Comparison of ENCODE assay signal across 8 mouse cellular contexts in genomic region chr11:3201326-3202230, GRCm38 (mm10). TPM values are rescaled to one million over a fixed set of nuclear protein-coding genes. Genes with fewer than 3 reads are reported as not detected.
DNase-seq lines count a peak whose midpoint lies in the region; ATAC-seq and TF ChIP-seq lines count a peak whose summit lies in the region.

No protein-coding gene starts in this region.

- DNase-seq in gastrocnemius, postnatal 10 days = peak; percentile 10
- DNase-seq in gastrocnemius, postnatal 36 days = no peak
- no peak for DNase-seq in ES-E14 (ENCODE audit: low read depth, low spot score)
- peak; percentile 50 for DNase-seq in embryonic facial prominence, embryonic 11.5 days (ENCODE audit: low spot score)
- peak; percentile 61 for DNase-seq in lung, embryonic 14.5 days
- no peak for DNase-seq in left cerebral cortex, postnatal 25 days (ENCODE audit: low spot score in 2 of 2)

- TF ChIP-seq POLR2A in small intestine, adult 2 months (IDR thresholded peaks at IDR 0.05; ENCODE audit: low read depth, low read length) = no peak

- peak overlapping the region; percentile 90 for H3K9ac ChIP-seq in ES-E14 (ENCODE audit: insufficient read depth, low read depth, low read length, poor library complexity, severe bottlenecking)
- 0 out of 2 replicates have a peak overlapping the region, but pooled peaks have one; percentile 0 for H3K9ac ChIP-seq in embryonic facial prominence, embryonic 11.5 days (replicated peaks; ENCODE audit: low read length)
- 0 out of 2 replicates have a peak overlapping the region, but pooled peaks have one; percentile 0 for H3K9ac ChIP-seq in hindbrain, embryonic 13.5 days
- peak overlapping the region; percentile 47 for H3K9ac ChIP-seq in lung, embryonic 14.5 days

- ATAC-seq in embryonic facial prominence, embryonic 11.5 days (replicated peaks; ENCODE audit: insufficient number of reproducible peaks, low FRiP score, low TSS enrichment, low read depth) = no peak
- ATAC-seq in hindbrain, embryonic 13.5 days (ENCODE audit: low FRiP score) = no peak
- ATAC-seq in lung, embryonic 14.5 days (ENCODE audit: insufficient read depth) = no peak

- no peaks in the 10 kb centered on the region for H3K9me3 ChIP-seq in ES-E14 (ENCODE audit: control insufficient read depth, insufficient read depth, low read depth, low read length)
- no peaks in the 10 kb centered on the region for H3K9me3 ChIP-seq in embryonic facial prominence, embryonic 11.5 days (replicated peaks; ENCODE audit: control insufficient read depth, low read length)
- no peaks in the 10 kb centered on the region for H3K9me3 ChIP-seq in hindbrain, embryonic 13.5 days
- H3K9me3 ChIP-seq in lung, embryonic 14.5 days (ENCODE audit: low read depth, low read length) = no peaks in the 10 kb centered on the region

- intact Hi-C loops in gastrocnemius, postnatal 36 days (cut with DNase I) = no loop called here
- intact Hi-C loops in left cerebral cortex, postnatal 25 days (cut with DNase I) = no loop called here

- 9% methylated on average over 16 of the region's 16 CpGs for WGBS in embryonic facial prominence, embryonic 11.5 days
- 7% methylated on average over 16 of the region's 16 CpGs for WGBS in hindbrain, embryonic 13.5 days
- WGBS in lung, embryonic 14.5 days = 4% methylated on average over 16 of the region's 16 CpGs
- WGBS in small intestine, adult 2 months = 4% methylated on average over 16 of the region's 16 CpGs

- H3K27me3 ChIP-seq in embryonic facial prominence, embryonic 11.5 days (ENCODE audit: control insufficient read depth, insufficient read depth, low read length) = no peaks in the 10 kb centered on the region
- H3K27me3 ChIP-seq in hindbrain, embryonic 13.5 days = no peaks in the 10 kb centered on the region
- H3K27me3 ChIP-seq in lung, embryonic 14.5 days (ENCODE audit: insufficient read depth, low read length) = no peaks in the 10 kb centered on the region
- no peaks in the 10 kb centered on the region for H3K27me3 ChIP-seq in small intestine, adult 2 months (ENCODE audit: control insufficient read depth, insufficient read depth, low read length)

- peak overlapping the region; percentile 86; the same call in 1 of the 2 replicates for H3K27ac ChIP-seq in ES-E14 (ENCODE audit: insufficient read depth, low read depth, low read length, poor library complexity, severe bottlenecking)
- no peak overlapping the region for H3K27ac ChIP-seq in embryonic facial prominence, embryonic 11.5 days (replicated peaks; ENCODE audit: low read depth, low read length)
- H3K27ac ChIP-seq in hindbrain, embryonic 13.5 days = no peak overlapping the region
- no peak overlapping the region; the same call in 1 of the 2 replicates for H3K27ac ChIP-seq in lung, embryonic 14.5 days (ENCODE audit: low read depth)
- H3K27ac ChIP-seq in small intestine, adult 2 months (ENCODE audit: insufficient read depth, low read depth, low read length) = peak overlapping the region; percentile 93

- in situ Hi-C loops in ES-E14 (cut with MboI; ENCODE audit: low sequenced_read_pairs in 2 of 2, unreplicated experiment in 2 of 2) = no loop called here

- no peak for TF ChIP-seq CTCF in lung, embryonic 14.5 days (IDR thresholded peaks at IDR 0.05; ENCODE audit: low read depth)
- no peak for TF ChIP-seq CTCF in small intestine, adult 2 months (IDR thresholded peaks at IDR 0.05; ENCODE audit: extremely low read depth, insufficient read length, insufficient replicate concordance, low read depth, low read length)

- no peak overlapping the region for H3K4me2 ChIP-seq in embryonic facial prominence, embryonic 11.5 days (ENCODE audit: low read depth, low read length)
- H3K4me2 ChIP-seq in hindbrain, embryonic 13.5 days = peak overlapping the region; percentile 33
- H3K4me2 ChIP-seq in lung, embryonic 14.5 days = peak overlapping the region; percentile 32

- no peaks in the 10 kb centered on the region for H3K4me1 ChIP-seq in ES-E14 (ENCODE audit: control insufficient read depth in 2 of 2, insufficient read depth in 2 of 2, low read length in 2 of 2, poor library complexity in 1 of 2)
- H3K4me1 ChIP-seq in embryonic facial prominence, embryonic 11.5 days (ENCODE audit: control insufficient read depth, insufficient read depth, low read length) = no peaks in the 10 kb centered on the region
- H3K4me1 ChIP-seq in hindbrain, embryonic 13.5 days (replicated peaks) = peaks cover 14% of the 10 kb centered on the region; the same call in 1 of the 2 replicates
- no peaks in the 10 kb centered on the region for H3K4me1 ChIP-seq in lung, embryonic 14.5 days (ENCODE audit: insufficient read depth)
- no peaks in the 10 kb centered on the region for H3K4me1 ChIP-seq in small intestine, adult 2 months (ENCODE audit: control insufficient read depth, insufficient read depth, insufficient read length, low read length)

- H3K4me3 ChIP-seq in ES-E14 (ENCODE audit: insufficient read depth in 1 of 2, low read depth in 1 of 2, low read length in 2 of 2, poor library complexity in 1 of 2, severe bottlenecking in 1 of 2) = peak overlapping the region; percentile 71 to 75
- H3K4me3 ChIP-seq in embryonic facial prominence, embryonic 11.5 days (ENCODE audit: low read depth, low read length) = peak overlapping the region; percentile 38
- H3K4me3 ChIP-seq in hindbrain, embryonic 13.5 days = peak overlapping the region; percentile 40
- H3K4me3 ChIP-seq in lung, embryonic 14.5 days (ENCODE audit: low read depth, low read length) = peak overlapping the region; percentile 40
- peak overlapping the region; percentile 69 for H3K4me3 ChIP-seq in small intestine, adult 2 months (ENCODE audit: low read depth, low read length)

- peaks cover 2% of the 10 kb centered on the region; the same call in 1 of the 2 replicates for H3K36me3 ChIP-seq in ES-E14 (ENCODE audit: control insufficient read depth, insufficient read depth, low read length, poor library complexity, severe bottlenecking)
- H3K36me3 ChIP-seq in embryonic facial prominence, embryonic 11.5 days (replicated peaks; ENCODE audit: control insufficient read depth, insufficient read depth, low read depth, low read length) = peaks cover 4% of the 10 kb centered on the region; the same call in 1 of the 2 replicates
- H3K36me3 ChIP-seq in hindbrain, embryonic 13.5 days = peaks cover 15% of the 10 kb centered on the region
- H3K36me3 ChIP-seq in lung, embryonic 14.5 days (ENCODE audit: insufficient read depth) = peaks cover 15% of the 10 kb centered on the region
- H3K36me3 ChIP-seq in small intestine, adult 2 months (ENCODE audit: control insufficient read depth, insufficient read depth, low read length) = peaks cover 6% of the 10 kb centered on the region

TF ChIP-seq in ES-E14, 5 proteins besides CTCF, POLR2A, EP300 and RAD21:
- no peak for TF ChIP-seq ZNF384 (IDR thresholded peaks at IDR 0.05; ENCODE audit: low read depth, low read length)
- TF ChIP-seq ZC3H11A (IDR thresholded peaks at IDR 0.05; ENCODE audit: borderline replicate concordance, low read depth, low read length) = no peak
- TF ChIP-seq HCFC1 (IDR thresholded peaks at IDR 0.05; ENCODE audit: borderline replicate concordance, insufficient read depth, low read length) = no peak
- TF ChIP-seq MAFK (IDR thresholded peaks at IDR 0.05; ENCODE audit: insufficient read depth, low read depth, low read length) = no peak
- no peak for TF ChIP-seq CHD2 (IDR thresholded peaks at IDR 0.05; ENCODE audit: low read depth, low read length)
TF ChIP-seq in ES-E14: peak in this region for 0.

RNA-seq across cellular contexts. Expression of gene Eif4enif1, which starts 0.6 kb away (rescaled TPM):
- 10 to 100 TPM; 32.9 to 38.2 TPM for total RNA-seq in gastrocnemius, postnatal 10 days (2021)
- total RNA-seq in gastrocnemius, postnatal 36 days (2021) = 10 to 100 TPM; 26.6 to 27.9 TPM
- 41.9 and 42.3 TPM in 2 replicates for total RNA-seq in ES-E14 (2012; rRNA removed)
- polyA plus RNA-seq in embryonic facial prominence, embryonic 11.5 days (2014; fragmentation: Nextera tagmentation; extraction: Ambion mirVana) = 61.0 and 61.8 TPM in 2 replicates
- 50.4 and 52.4 TPM in 2 replicates for polyA plus RNA-seq in hindbrain, embryonic 13.5 days (2015; fragmentation: Nextera tagmentation; extraction: Ambion mirVana)
- 58.1 and 59.8 TPM in 2 replicates for polyA plus RNA-seq in lung, embryonic 14.5 days (2014; fragmentation: Nextera tagmentation; extraction: Ambion mirVana)
- polyA plus RNA-seq in small intestine, adult 2 months (2012; rRNA removed) = 19.4 and 33.4 TPM in 2 replicates
- total RNA-seq in left cerebral cortex, postnatal 25 days (2021) = 10 to 100 TPM; 68.7 to 71.5 TPM

RNA-seq across cellular contexts. Expression of gene Sfi1, which starts 8.3 kb away (rescaled TPM):
- 10 to 100 TPM; 14.9 to 33.4 TPM for total RNA-seq in gastrocnemius, postnatal 10 days (2021)
- total RNA-seq in gastrocnemius, postnatal 36 days (2021) = 1 to 10 TPM; 9.3 to 9.9 TPM
- total RNA-seq in ES-E14 (2012; rRNA removed) = 18.5 and 25.5 TPM in 2 replicates
- 6.5 and 8.4 TPM in 2 replicates for polyA plus RNA-seq in embryonic facial prominence, embryonic 11.5 days (2014; fragmentation: Nextera tagmentation; extraction: Ambion mirVana)
- 13.5 and 16.2 TPM in 2 replicates for polyA plus RNA-seq in hindbrain, embryonic 13.5 days (2015; fragmentation: Nextera tagmentation; extraction: Ambion mirVana)
- polyA plus RNA-seq in lung, embryonic 14.5 days (2014; fragmentation: Nextera tagmentation; extraction: Ambion mirVana) = 10.7 and 10.8 TPM in 2 replicates
- polyA plus RNA-seq in small intestine, adult 2 months (2012; rRNA removed) = 8.6 and 21.2 TPM in 2 replicates
- total RNA-seq in left cerebral cortex, postnatal 25 days (2021) = 10 to 100 TPM; 48.2 to 69.5 TPM

Comparison
In these comparisons a context has a peak if more than half of its experiments do, and no peak if none do; other contexts are left out.
1. DNase-seq: peak in gastrocnemius, postnatal 10 days (single experiment), embryonic facial prominence, embryonic 11.5 days (single experiment) and lung, embryonic 14.5 days (single experiment); none in gastrocnemius, postnatal 36 days (0 of 2), ES-E14 (single experiment) and left cerebral cortex, postnatal 25 days (0 of 2).
2. H3K27ac ChIP-seq: peak in ES-E14 (single experiment) and small intestine, adult 2 months (single experiment); none in embryonic facial prominence, embryonic 11.5 days (single experiment), hindbrain, embryonic 13.5 days (single experiment) and lung, embryonic 14.5 days (single experiment).
3. H3K9ac ChIP-seq: peak in every context shown above with its lines; median percentile 90 in ES-E14; 47 in lung, embryonic 14.5 days; 0 in embryonic facial prominence, embryonic 11.5 days; 0 in hindbrain, embryonic 13.5 days.
4. Peak in every context shown above with its lines, with median percentiles within 50 percentile points of each other: H3K4me3 ChIP-seq.